Comparison of ENCODE assay signal across 18 mouse cellular contexts in the genomic region with DNA sequence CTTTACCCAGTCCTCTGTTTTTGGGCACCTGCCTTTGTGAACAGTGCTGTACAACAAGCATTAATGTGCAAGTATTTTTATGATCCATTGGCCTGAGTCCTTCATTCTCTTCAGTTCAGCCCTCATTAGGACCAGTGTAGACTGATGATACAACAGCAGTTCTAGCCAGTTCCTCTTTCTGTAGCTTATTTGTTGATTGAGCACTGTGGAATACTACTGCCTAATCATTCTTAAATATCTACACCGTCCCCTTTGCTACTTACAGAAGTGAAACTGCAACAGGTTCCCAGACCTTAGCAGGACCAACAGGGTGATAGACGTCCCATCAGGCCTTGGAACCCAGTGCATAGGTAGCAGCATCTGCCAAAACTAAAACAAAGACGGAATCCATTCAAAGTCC. TPM values are rescaled to one million over a fixed set of nuclear protein-coding genes. Genes with fewer than 3 reads are reported as not detected.
"Had no signal": no experiment of that assay in that cellular context is flagged by ENCODE, and none has a peak within 500 bp of the region (broad histone marks: within the 10 kb centered on the region; RNA-seq: fewer than 3 reads in every experiment).

No protein-coding gene starts in this region.

- H3K9ac ChIP-seq: lung, embryonic 14.5 days; midbrain, embryonic 13.5 days; midbrain, embryonic 15.5 days; neural tube, embryonic 12.5 days had no signal

- ATAC-seq: midbrain, embryonic 13.5 days; midbrain, embryonic 15.5 days had no signal

- H3K27ac ChIP-seq: midbrain, embryonic 13.5 days; midbrain, embryonic 15.5 days; neural tube, embryonic 12.5 days had no signal

- H3K27me3 ChIP-seq: midbrain, embryonic 13.5 days; midbrain, embryonic 15.5 days; neural tube, embryonic 12.5 days had no signal

- DNase-seq: lung, adult 18-20 months; lung, embryonic 14.5 days; lung, postnatal 10 days; lung, postnatal 4 days; right cerebral cortex, postnatal 25 days; right cerebral cortex, postnatal 4 days; spleen, adult 18-20 months; thymus, adult 18-20 months; thymus, postnatal 14 days; thymus, postnatal 36 days had no signal

- H3K9me3 ChIP-seq: midbrain, embryonic 13.5 days; midbrain, embryonic 15.5 days; neural tube, embryonic 12.5 days had no signal

- H3K36me3 ChIP-seq: midbrain, embryonic 13.5 days; midbrain, embryonic 15.5 days; neural tube, embryonic 12.5 days had no signal

- H3K4me1 ChIP-seq: megakaryocyte, embryonic 14.5 days; midbrain, embryonic 13.5 days; midbrain, embryonic 15.5 days; neural tube, embryonic 12.5 days had no signal

- H3K4me2 ChIP-seq: lung, embryonic 14.5 days; midbrain, embryonic 11.5 days; midbrain, embryonic 13.5 days; midbrain, embryonic 15.5 days; neural tube, embryonic 12.5 days had no signal

- H3K4me3 ChIP-seq: megakaryocyte, embryonic 14.5 days; midbrain, embryonic 13.5 days; midbrain, embryonic 15.5 days; neural tube, embryonic 12.5 days had no signal

RNA-seq across cellular contexts. Expression of a gene that starts 13.3 kb away (rescaled TPM):
- total RNA-seq: monocyte, adult 5-6 weeks; neutrophil, adult 5-6 weeks had no signal
- polyA plus RNA-seq: neural tube, embryonic 14.5 days had no signal
